Mouse (Mus musculus): ENCODE results near the gene Rapgef4. TPM values are rescaled to one million over a fixed set of nuclear protein-coding genes. Genes with fewer than 3 reads are reported as not detected.

Gene Rapgef4
- polyA plus RNA-seq, 1 experiment from 2014 or later, result 4.2 TPM

GRCm38 (mm10) chr2:72031717-72032116 is 50.7 kb downstream of the Rapgef4 start:
- Histone ChIP-seq H3K36me3 (no peaks in the 10 kb centered on the region), H3K4me1 (no peaks in the 10 kb centered on the region), H3K4me2 (no peak overlapping the region), H3K27me3 (replicated peaks) (0 out of 2 replicates have a peak, but pooled peaks cover under 1% of the 10 kb centered on the region), H3K4me3 (no peak overlapping the region), H3K9me3 (no peaks in the 10 kb centered on the region), H3K27ac (replicated peaks) (no peak overlapping the region), H3K9ac (no peak overlapping the region)
- no peak for ATAC-seq (ENCODE audit: extremely low read depth, insufficient number of reproducible peaks, low FRiP score, low TSS enrichment)
- 70% methylated on average over 5 of the region's 5 CpGs for WGBS

- ATAC-seq (ENCODE audit: extremely low read depth, insufficient number of reproducible peaks, low FRiP score, low TSS enrichment), result no peak
- Histone ChIP-seq H3K4me2 (no peak overlapping the region), H3K4me1 (peaks cover 9% of the 10 kb centered on the region), H3K27ac (replicated peaks) (no peak overlapping the region), H3K4me3 (no peak overlapping the region), H3K9ac (no peak overlapping the region), H3K36me3 (no peaks in the 10 kb centered on the region), H3K9me3 (no peaks in the 10 kb centered on the region), H3K27me3 (replicated peaks) (0 out of 2 replicates have a peak, but pooled peaks cover 4% of the 10 kb centered on the region)
- WGBS, result 45% methylated on average over 8 of the region's 8 CpGs
These were observed 54.6 kb downstream of the Rapgef4 start for GRCm38 (mm10) chr2:72035616-72036015.

GRCm38 (mm10) chr2:72037357-72037756 is 56.3 kb downstream of the Rapgef4 start:
- Histone ChIP-seq H3K9me3 (no peaks in the 10 kb centered on the region), H3K27me3 (replicated peaks) (0 out of 2 replicates have a peak, but pooled peaks cover 4% of the 10 kb centered on the region), H3K36me3 (no peaks in the 10 kb centered on the region), H3K27ac (replicated peaks) (no peak overlapping the region), H3K4me2 (no peak overlapping the region), H3K4me3 (no peak overlapping the region), H3K9ac (no peak overlapping the region), H3K4me1 (peaks cover 9% of the 10 kb centered on the region)
- no peak for ATAC-seq (ENCODE audit: extremely low read depth, insufficient number of reproducible peaks, low FRiP score, low TSS enrichment)
- 81% methylated on average over 5 of the region's 5 CpGs for WGBS

- Histone ChIP-seq H3K4me1 (peaks cover 9% of the 10 kb centered on the region), H3K4me3 (no peak overlapping the region), H3K36me3 (no peaks in the 10 kb centered on the region), H3K27me3 (replicated peaks) (0 out of 2 replicates have a peak, but pooled peaks cover 4% of the 10 kb centered on the region), H3K9ac (no peak overlapping the region), H3K4me2 (peak overlapping the region; percentile 10; the same call in 1 of the 2 replicates), H3K27ac (replicated peaks) (no peak overlapping the region), H3K9me3 (no peaks in the 10 kb centered on the region)
- no peak for ATAC-seq (ENCODE audit: extremely low read depth, insufficient number of reproducible peaks, low FRiP score, low TSS enrichment)
- 23% methylated on average over 1 of the region's 1 CpGs for WGBS
These were observed 57.2 kb downstream of the Rapgef4 start for GRCm38 (mm10) chr2:72038235-72038634.

GRCm38 (mm10) chr2:72038651-72039251 is 57.7 kb downstream of the Rapgef4 start:
- Histone ChIP-seq H3K9ac (no peak overlapping the region), H3K4me1 (peaks cover 9% of the 10 kb centered on the region), H3K4me2 (peak overlapping the region; percentile 10; the same call in 1 of the 2 replicates), H3K9me3 (no peaks in the 10 kb centered on the region), H3K27me3 (replicated peaks) (0 out of 2 replicates have a peak, but pooled peaks cover 4% of the 10 kb centered on the region), H3K36me3 (no peaks in the 10 kb centered on the region), H3K27ac (replicated peaks) (no peak overlapping the region; the same call in 1 of the 2 replicates), H3K4me3 (no peak overlapping the region)
- WGBS, result 70% methylated on average over 18 of the region's 18 CpGs
- ATAC-seq (ENCODE audit: extremely low read depth, insufficient number of reproducible peaks, low FRiP score, low TSS enrichment), result no peak

GRCm38 (mm10) chr2:72039522-72040045 is 58.5 kb downstream of the Rapgef4 start:
- peaks cover 9% of the 10 kb centered on the region for H3K4me1 ChIP-seq
- no peak overlapping the region for H3K4me3 ChIP-seq
- H3K27ac ChIP-seq (replicated peaks), result no peak overlapping the region
- H3K27me3 ChIP-seq (replicated peaks), result 0 out of 2 replicates have a peak, but pooled peaks cover 4% of the 10 kb centered on the region
- 67% methylated on average over 8 of the region's 8 CpGs for WGBS
- no peak overlapping the region for H3K4me2 ChIP-seq
- H3K9me3 ChIP-seq, result no peaks in the 10 kb centered on the region
- no peak for ATAC-seq (ENCODE audit: extremely low read depth, insufficient number of reproducible peaks, low FRiP score, low TSS enrichment)
- H3K36me3 ChIP-seq, result no peaks in the 10 kb centered on the region
- H3K9ac ChIP-seq, result no peak overlapping the region

GRCm38 (mm10) chr2:72041087-72041486 is 60.0 kb downstream of the Rapgef4 start:
- H3K9me3 ChIP-seq, result no peaks in the 10 kb centered on the region
- peaks cover 9% of the 10 kb centered on the region for H3K4me1 ChIP-seq
- no peaks in the 10 kb centered on the region for H3K36me3 ChIP-seq
- H3K27ac ChIP-seq (replicated peaks), result no peak overlapping the region
- H3K27me3 ChIP-seq (replicated peaks), result 0 out of 2 replicates have a peak, but pooled peaks cover 4% of the 10 kb centered on the region
- no peak overlapping the region for H3K4me2 ChIP-seq
- 80% methylated on average over 6 of the region's 6 CpGs for WGBS
- no peak overlapping the region for H3K9ac ChIP-seq
- ATAC-seq (ENCODE audit: extremely low read depth, insufficient number of reproducible peaks, low FRiP score, low TSS enrichment), result no peak
- H3K4me3 ChIP-seq, result no peak overlapping the region

- peaks cover 13% of the 10 kb centered on the region for H3K4me1 ChIP-seq
- H3K4me2 ChIP-seq, result no peak overlapping the region
These were observed 61.1 kb downstream of the Rapgef4 start for GRCm38 (mm10) chr2:72042093-72042492.

GRCm38 (mm10) chr2:72044191-72044590 is 63.2 kb downstream of the Rapgef4 start:
- Histone ChIP-seq H3K4me3 (no peak overlapping the region), H3K27me3 (replicated peaks) (no peaks in the 10 kb centered on the region), H3K4me1 (peaks cover 5% of the 10 kb centered on the region), H3K9ac (no peak overlapping the region), H3K27ac (replicated peaks) (no peak overlapping the region), H3K4me2 (no peak overlapping the region), H3K9me3 (no peaks in the 10 kb centered on the region), H3K36me3 (no peaks in the 10 kb centered on the region)
- ATAC-seq (ENCODE audit: extremely low read depth, insufficient number of reproducible peaks, low FRiP score, low TSS enrichment), result no peak
- 39% methylated on average over 6 of the region's 6 CpGs for WGBS

More at GRCm38 (mm10) chr2:72042093-72042492, 61.1 kb downstream of the Rapgef4 start:
- no peaks in the 10 kb centered on the region for H3K36me3 ChIP-seq
- H3K9me3 ChIP-seq, result no peaks in the 10 kb centered on the region
- 84% methylated on average over 10 of the region's 10 CpGs for WGBS
- ATAC-seq (ENCODE audit: extremely low read depth, insufficient number of reproducible peaks, low FRiP score, low TSS enrichment), result no peak
- no peak overlapping the region for H3K9ac ChIP-seq
- H3K27ac ChIP-seq (replicated peaks), result no peak overlapping the region
- H3K27me3 ChIP-seq (replicated peaks), result no peaks in the 10 kb centered on the region
- H3K4me3 ChIP-seq, result no peak overlapping the region

GRCm38 (mm10) chr2:72045024-72045423 is 64.0 kb downstream of the Rapgef4 start:
- no peaks in the 10 kb centered on the region for H3K36me3 ChIP-seq
- 91% methylated on average over 8 of the region's 8 CpGs for WGBS
- H3K27ac ChIP-seq (replicated peaks), result no peak overlapping the region
- H3K4me1 ChIP-seq, result peaks cover 5% of the 10 kb centered on the region
- H3K27me3 ChIP-seq (replicated peaks), result no peaks in the 10 kb centered on the region
- no peaks in the 10 kb centered on the region for H3K9me3 ChIP-seq
- no peak overlapping the region for H3K4me2 ChIP-seq
- ATAC-seq (ENCODE audit: extremely low read depth, insufficient number of reproducible peaks, low FRiP score, low TSS enrichment), result no peak
- H3K4me3 ChIP-seq, result no peak overlapping the region
- no peak overlapping the region for H3K9ac ChIP-seq

GRCm38 (mm10) chr2:72045659-72046058 is 64.6 kb downstream of the Rapgef4 start:
- Histone ChIP-seq H3K4me1 (peaks cover 5% of the 10 kb centered on the region), H3K9me3 (no peaks in the 10 kb centered on the region), H3K36me3 (no peaks in the 10 kb centered on the region), H3K4me3 (no peak overlapping the region), H3K27ac (replicated peaks) (no peak overlapping the region), H3K4me2 (no peak overlapping the region), H3K9ac (no peak overlapping the region), H3K27me3 (replicated peaks) (no peaks in the 10 kb centered on the region)
- WGBS, result 80% methylated on average over 11 of the region's 11 CpGs
- no peak for ATAC-seq (ENCODE audit: extremely low read depth, insufficient number of reproducible peaks, low FRiP score, low TSS enrichment)

GRCm38 (mm10) chr2:72050451-72050850 is 69.4 kb downstream of the Rapgef4 start:
- Histone ChIP-seq H3K4me2 (no peak overlapping the region), H3K4me1 (peaks cover 25% of the 10 kb centered on the region), H3K27me3 (replicated peaks) (no peaks in the 10 kb centered on the region), H3K4me3 (no peak overlapping the region), H3K9ac (no peak overlapping the region), H3K9me3 (no peaks in the 10 kb centered on the region), H3K27ac (replicated peaks) (no peak overlapping the region), H3K36me3 (no peaks in the 10 kb centered on the region)
- no peak for ATAC-seq (ENCODE audit: extremely low read depth, insufficient number of reproducible peaks, low FRiP score, low TSS enrichment)
- 62% methylated on average over 7 of the region's 7 CpGs for WGBS
